Mouse (Mus musculus): ENCODE data around the gene Sh3kbp1. TPM values are rescaled to one million over a fixed set of nuclear protein-coding genes. Genes with fewer than 3 reads are reported as not detected.

The Sh3kbp1 gene
- polyA plus RNA-seq, 1 experiment = 119 TPM

GRCm38 (mm10) chrX:159629203-159629602 lies 2.1 kb downstream of the Sh3kbp1 start:
- H3K27ac ChIP-seq (ENCODE audit: insufficient read depth, low read length) = no peak overlapping the region
- H3K4me3 ChIP-seq (ENCODE audit: insufficient read depth, low read length) = 0 out of 2 replicates have a peak overlapping the region, but pooled peaks have one; percentile 69
- no peaks in the 10 kb centered on the region; the same call in 1 of the 2 replicates for H3K4me1 ChIP-seq (ENCODE audit: control insufficient read depth, insufficient read depth, low read length)
- no peak for TF ChIP-seq CTCF (IDR thresholded peaks at IDR 0.05; ENCODE audit: borderline replicate concordance, insufficient read depth, low read length)

DNA sequence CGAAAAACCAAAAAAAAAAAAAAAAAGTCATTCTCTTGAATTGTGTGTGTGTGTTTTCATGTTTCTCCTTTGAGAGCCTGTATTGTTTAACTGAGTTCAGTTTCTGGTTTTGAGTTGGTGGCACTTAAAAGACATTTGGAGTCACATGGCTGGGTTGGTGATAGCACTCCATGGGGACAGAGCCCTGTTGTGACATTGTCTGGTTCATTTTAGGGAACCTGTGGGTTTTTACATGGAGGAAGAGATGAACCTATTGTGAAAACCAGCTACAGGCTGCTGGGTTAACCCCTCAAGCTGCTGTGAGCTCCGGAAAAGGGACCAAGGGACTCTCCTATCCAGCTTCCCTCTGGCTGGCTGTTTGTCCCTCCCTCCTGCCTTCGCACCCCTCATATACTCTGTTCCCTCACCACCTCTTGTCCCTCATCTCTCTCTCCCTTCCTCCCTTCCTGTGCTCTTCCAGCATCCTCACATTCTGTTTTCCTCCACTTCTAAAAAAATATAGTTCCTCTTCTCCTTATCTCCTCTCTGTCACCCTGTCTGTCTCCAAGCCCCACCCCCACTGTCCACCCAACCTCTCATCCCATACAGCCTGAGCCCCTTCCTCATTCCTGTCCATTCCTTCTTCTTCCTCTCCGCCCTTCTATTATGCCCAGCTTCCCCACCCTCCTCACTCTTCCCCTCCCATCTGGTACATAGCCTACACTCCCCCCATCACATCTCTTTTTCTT lies 11.6 kb downstream of the Sh3kbp1 start:
- H3K4me1 ChIP-seq (ENCODE audit: control insufficient read depth, insufficient read depth, low read length) = no peaks in the 10 kb centered on the region
- no peak for TF ChIP-seq CTCF (IDR thresholded peaks at IDR 0.05; ENCODE audit: borderline replicate concordance, insufficient read depth, low read length)
- TF ChIP-seq POLR2A (IDR thresholded peaks at IDR 0.05; ENCODE audit: low read depth, low read length) = no peak
- no peak overlapping the region for H3K27ac ChIP-seq (ENCODE audit: insufficient read depth, low read length)
- H3K4me3 ChIP-seq (ENCODE audit: insufficient read depth, low read length) = no peak overlapping the region

- Histone ChIP-seq H3K4me1 (ENCODE audit: control insufficient read depth, insufficient read depth, low read length) (no peaks in the 10 kb centered on the region), H3K27ac (ENCODE audit: insufficient read depth, low read length) (no peak overlapping the region), H3K4me3 (ENCODE audit: insufficient read depth, low read length) (no peak overlapping the region)
- TF ChIP-seq POLR2A (IDR thresholded peaks at IDR 0.05; ENCODE audit: low read depth, low read length) = no peak
- no peak for TF ChIP-seq CTCF (IDR thresholded peaks at IDR 0.05; ENCODE audit: borderline replicate concordance, insufficient read depth, low read length)
Measured at GRCm38 (mm10) chrX:159639991-159640390, 12.9 kb downstream of the Sh3kbp1 start.

DNA sequence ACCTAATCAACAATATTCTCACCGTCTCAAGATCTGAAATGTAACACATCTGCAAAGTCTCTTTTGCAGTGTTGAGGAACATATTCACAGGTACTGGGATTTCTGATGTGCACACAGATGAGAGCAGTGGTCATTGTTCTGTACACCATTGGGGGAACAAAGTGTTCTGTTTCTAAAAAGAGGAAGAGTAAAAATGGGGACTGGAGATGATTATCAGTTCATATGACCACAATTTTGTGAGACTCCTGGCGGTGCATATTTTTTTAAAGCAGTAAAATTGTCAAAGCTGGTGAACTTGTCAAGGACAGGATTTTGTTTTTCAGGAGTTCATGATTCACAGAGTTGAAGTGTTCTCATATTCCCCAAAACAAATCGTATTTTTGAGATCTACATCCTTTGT lies 18.2 kb downstream of the Sh3kbp1 start:
- Histone ChIP-seq H3K4me3 (ENCODE audit: insufficient read depth, low read length) (no peak overlapping the region), H3K27ac (ENCODE audit: insufficient read depth, low read length) (no peak overlapping the region), H3K4me1 (ENCODE audit: control insufficient read depth, insufficient read depth, low read length) (no peaks in the 10 kb centered on the region)
- TF ChIP-seq POLR2A (IDR thresholded peaks at IDR 0.05; ENCODE audit: low read depth, low read length) (no peak), CTCF (IDR thresholded peaks at IDR 0.05; ENCODE audit: borderline replicate concordance, insufficient read depth, low read length) (no peak)

DNA sequence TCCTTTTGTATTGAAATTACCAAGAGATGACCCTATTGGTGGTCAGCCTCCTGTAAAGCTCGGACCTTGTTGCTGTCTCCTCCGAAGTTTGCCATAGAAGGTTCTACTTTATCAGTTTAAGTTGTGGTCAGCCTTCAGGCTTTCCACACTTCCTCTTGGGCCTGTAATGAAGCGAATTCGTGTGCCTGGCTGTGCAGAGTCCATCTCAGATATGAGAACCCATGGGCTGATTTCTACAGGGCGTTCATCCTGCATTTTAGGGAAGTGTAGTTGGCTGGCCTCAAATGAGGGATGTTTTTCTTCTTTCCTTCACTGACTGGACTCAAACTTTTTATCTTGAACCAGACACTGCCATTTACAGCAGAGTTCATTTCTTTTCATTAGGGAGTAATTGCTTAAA lies 20.5 kb downstream of the Sh3kbp1 start:
- no peak overlapping the region for H3K4me3 ChIP-seq (ENCODE audit: insufficient read depth, low read length)
- no peak overlapping the region for H3K27ac ChIP-seq (ENCODE audit: insufficient read depth, low read length)
- H3K4me1 ChIP-seq (ENCODE audit: control insufficient read depth, insufficient read depth, low read length) = no peaks in the 10 kb centered on the region; the same call in 1 of the 2 replicates
- no peak for TF ChIP-seq CTCF (IDR thresholded peaks at IDR 0.05; ENCODE audit: borderline replicate concordance, insufficient read depth, low read length)
- no peak for TF ChIP-seq POLR2A (IDR thresholded peaks at IDR 0.05; ENCODE audit: low read depth, low read length)

DNA sequence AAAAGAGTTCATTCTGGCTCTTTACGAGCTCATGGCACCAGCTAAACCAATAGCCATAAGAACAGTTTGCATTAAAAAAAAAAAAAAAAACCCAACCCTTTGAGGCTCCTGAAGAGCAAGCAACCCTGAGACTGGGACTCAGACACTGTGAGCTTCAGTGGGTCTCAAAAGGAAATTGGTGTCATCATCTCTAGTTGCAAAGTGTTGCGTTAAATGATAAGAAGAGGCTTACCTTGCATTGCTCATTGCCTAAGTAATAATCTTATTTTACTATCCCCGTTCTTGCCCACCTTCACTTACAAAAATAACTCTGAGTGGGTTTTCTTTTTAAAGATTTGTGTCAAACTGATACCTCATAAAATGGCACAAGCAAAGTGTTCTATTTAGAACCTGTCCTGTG lies 21.5 kb downstream of the Sh3kbp1 start:
- TF ChIP-seq CTCF (IDR thresholded peaks at IDR 0.05; ENCODE audit: borderline replicate concordance, insufficient read depth, low read length) (no peak), POLR2A (IDR thresholded peaks at IDR 0.05; ENCODE audit: low read depth, low read length) (no peak)
- H3K27ac ChIP-seq (ENCODE audit: insufficient read depth, low read length) = no peak overlapping the region
- no peak overlapping the region for H3K4me3 ChIP-seq (ENCODE audit: insufficient read depth, low read length)
- no peaks in the 10 kb centered on the region; the same call in 1 of the 2 replicates for H3K4me1 ChIP-seq (ENCODE audit: control insufficient read depth, insufficient read depth, low read length)

- Histone ChIP-seq H3K4me1 (ENCODE audit: control insufficient read depth, insufficient read depth, low read length) (no peaks in the 10 kb centered on the region; the same call in 1 of the 2 replicates), H3K4me3 (ENCODE audit: insufficient read depth, low read length) (no peak overlapping the region), H3K27ac (ENCODE audit: insufficient read depth, low read length) (0 out of 2 replicates have a peak overlapping the region, but pooled peaks have one; percentile 11)
- TF ChIP-seq POLR2A (IDR thresholded peaks at IDR 0.05; ENCODE audit: low read depth, low read length) (no peak), CTCF (IDR thresholded peaks at IDR 0.05; ENCODE audit: borderline replicate concordance, insufficient read depth, low read length) (no peak)
Measured at GRCm38 (mm10) chrX:159650130-159650678, 23.1 kb downstream of the Sh3kbp1 start.

GRCm38 (mm10) chrX:159650727-159651126 lies 23.7 kb downstream of the Sh3kbp1 start:
- TF ChIP-seq POLR2A (IDR thresholded peaks at IDR 0.05; ENCODE audit: low read depth, low read length) = no peak
- no peak for TF ChIP-seq CTCF (IDR thresholded peaks at IDR 0.05; ENCODE audit: borderline replicate concordance, insufficient read depth, low read length)
- Histone ChIP-seq H3K4me3 (ENCODE audit: insufficient read depth, low read length) (no peak overlapping the region), H3K27ac (ENCODE audit: insufficient read depth, low read length) (no peak overlapping the region), H3K4me1 (ENCODE audit: control insufficient read depth, insufficient read depth, low read length) (no peaks in the 10 kb centered on the region; the same call in 1 of the 2 replicates)

DNA sequence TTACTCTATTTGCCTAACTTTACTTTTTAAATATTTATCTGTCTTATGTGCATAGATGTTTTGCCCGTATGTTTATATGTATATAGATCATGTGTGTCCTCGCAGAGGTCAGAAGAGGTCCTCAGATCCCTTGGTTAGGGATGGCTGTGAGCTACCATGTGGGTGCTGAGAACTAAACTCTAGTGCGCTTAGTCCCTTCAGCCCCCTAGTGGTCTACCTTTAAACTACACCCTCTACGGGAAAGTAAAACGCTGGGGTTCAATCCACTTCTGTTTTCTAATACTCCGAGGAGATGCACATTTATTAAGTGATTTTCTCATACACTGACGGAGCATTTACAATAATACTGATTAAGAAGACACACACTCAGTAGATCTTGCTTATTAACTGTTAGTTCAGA lies 44.3 kb downstream of the Sh3kbp1 start:
- Histone ChIP-seq H3K27ac (ENCODE audit: insufficient read depth, low read length) (no peak overlapping the region), H3K4me3 (ENCODE audit: insufficient read depth, low read length) (no peak overlapping the region), H3K4me1 (ENCODE audit: control insufficient read depth, insufficient read depth, low read length) (no peaks in the 10 kb centered on the region)
- TF ChIP-seq CTCF (IDR thresholded peaks at IDR 0.05; ENCODE audit: borderline replicate concordance, insufficient read depth, low read length) = no peak
- TF ChIP-seq POLR2A (IDR thresholded peaks at IDR 0.05; ENCODE audit: low read depth, low read length) = no peak

GRCm38 (mm10) chrX:159672466-159672865 lies 45.4 kb downstream of the Sh3kbp1 start:
- Histone ChIP-seq H3K4me3 (ENCODE audit: insufficient read depth, low read length) (no peak overlapping the region), H3K27ac (ENCODE audit: insufficient read depth, low read length) (peak overlapping the region; percentile 61), H3K4me1 (ENCODE audit: control insufficient read depth, insufficient read depth, low read length) (peaks cover 3% of the 10 kb centered on the region)
- TF ChIP-seq CTCF (IDR thresholded peaks at IDR 0.05; ENCODE audit: borderline replicate concordance, insufficient read depth, low read length) (no peak), POLR2A (IDR thresholded peaks at IDR 0.05; ENCODE audit: low read depth, low read length) (no peak)

All from embryonic fibroblast, embryonic 13.5 days (primary cell).